Mouse (Mus musculus) forebrain, embryonic 16.5 days (tissue): ENCODE data around the gene Ube2i. TPM values are rescaled to one million over a fixed set of nuclear protein-coding genes. Genes with fewer than 3 reads are reported as not detected.

Experiments used
- microRNA-seq: library from miRNA; unstranded; fragments of <30 nt; microRNA quantifications from one replicate; pipeline ENCODE4, GENCODE M21; 2017
- polyA plus RNA-seq: library from polyadenylated mRNA; unstranded; fragments of >200 nt; fragmentation: Nextera tagmentation; extraction: Ambion mirVana; gene quantifications from 2 replicates; pipeline ENCODE4 v1.2.1, GENCODE M21; 2015

Gene Ube2i
- polyA plus RNA-seq, 1 experiment from 2014 or later, result 635 TPM

Small RNAs within 50 kb of the gene (microRNA-seq; reads per million reads assigned to microRNA genes)
- gene Mir3547, result 9.1 reads per million, percentile 28 among the genes with 10 or more reads in this experiment

Other genes with a start within 250 kb of the Ube2i start
- 12.0 and 12.5 TPM in 2 replicates for gene Tmem204, start 191.0 kb downstream of the Ube2i start, polyA plus RNA-seq
- 47.0 and 62.9 TPM in 2 replicates for gene Telo2, start 158.7 kb downstream of the Ube2i start, polyA plus RNA-seq
- not detected in 2 replicates for gene Ptx4, start 153.9 kb downstream of the Ube2i start, polyA plus RNA-seq
- 30.2 and 34.3 TPM in 2 replicates for gene Clcn7, start 141.2 kb downstream of the Ube2i start, polyA plus RNA-seq
- not detected in 2 replicates for gene Ccdc154, start 112.2 kb downstream of the Ube2i start, polyA plus RNA-seq
- not detected in 2 replicates for gene Gm38655, start 99.2 kb downstream of the Ube2i start, polyA plus RNA-seq
- gene BC003965, start 90.1 kb downstream of the Ube2i start, polyA plus RNA-seq, result 37.2 and 38.4 TPM in 2 replicates
- gene Unkl, start 86.2 kb downstream of the Ube2i start, polyA plus RNA-seq, result 15.0 and 15.2 TPM in 2 replicates
- gene Gnptg, start 34.5 kb downstream of the Ube2i start, polyA plus RNA-seq, result 83.8 and 99.9 TPM in 2 replicates
- 62.2 and 62.9 TPM in 2 replicates for gene Tsr3, start 34.5 kb downstream of the Ube2i start, polyA plus RNA-seq
- 7.9 and 22.5 TPM in 2 replicates for gene Baiap3, start 18.3 kb downstream of the Ube2i start, polyA plus RNA-seq
- gene Prss34, start 23.8 kb upstream of the Ube2i start, polyA plus RNA-seq, result not detected in 2 replicates
- gene Prss28, start 34.0 kb upstream of the Ube2i start, polyA plus RNA-seq, result not detected in 2 replicates
- not detected in 2 replicates for gene Prss29, start 44.0 kb upstream of the Ube2i start, polyA plus RNA-seq
- not detected in 2 replicates for gene Tpsab1, start 70.9 kb upstream of the Ube2i start, polyA plus RNA-seq
- 0.39 TPM in 1 of 2 replicates, not detected in the other for gene Tpsb2, start 91.7 kb upstream of the Ube2i start, polyA plus RNA-seq
- 0.36 TPM in 1 of 2 replicates, not detected in the other for gene Tpsg1, start 94.7 kb upstream of the Ube2i start, polyA plus RNA-seq
- 12.4 and 14.7 TPM in 2 replicates for gene Cacna1h, start 159.2 kb upstream of the Ube2i start, polyA plus RNA-seq
- gene Tekt4, start 180.0 kb upstream of the Ube2i start, polyA plus RNA-seq, result 0.80 and 0.88 TPM in 2 replicates
- 0.32 and 0.44 TPM in 2 replicates for gene Sstr5, start 222.7 kb upstream of the Ube2i start, polyA plus RNA-seq